Mouse (Mus musculus) limb, embryonic 13.5 days (tissue): Measurements from ENCODE around the gene Maoa. TPM values are rescaled to one million over a fixed set of nuclear protein-coding genes. Genes with fewer than 3 reads are reported as not detected.
A peak's percentile ranks its signal among the peaks of the same experiment; 100 is the strongest.

ENCODE experiments used
- ATAC-seq: fragments of 200-750 bp; cut with Nextera tagmentation; 2 replicates; pipeline ENCODE4 v1.8.0; 2017; ENCODE audit warnings: low read depth, moderate number of reproducible peaks, moderate TSS enrichment; ENCODE audit not compliant: low FRiP score
- H3K27ac ChIP-seq: fragments of 300-500 bp; sonication (generic); 2 replicates; pipeline ENCODE4 v1.5.1; 2015; ENCODE audit warnings: inconsistent platforms, mild to moderate bottlenecking, moderate library complexity
- H3K27me3 ChIP-seq: fragments of 300-500 bp; sonication (generic); 2 replicates; pipeline ENCODE4 v1.6.1; 2015; ENCODE audit warnings: mild to moderate bottlenecking, inconsistent platforms
- H3K36me3 ChIP-seq: fragments of 300-500 bp; sonication (generic); 2 replicates; pipeline ENCODE4 v1.6.1; 2015; ENCODE audit warnings: inconsistent platforms, mild to moderate bottlenecking, moderate library complexity
- H3K4me1 ChIP-seq: fragments of 300-500 bp; sonication (generic); 2 replicates; pipeline ENCODE4 v1.6.1; 2015; ENCODE audit warnings: inconsistent platforms
- H3K4me2 ChIP-seq: fragments of 300-500 bp; sonication (generic); replicated peaks from 2 replicates; pipeline ENCODE4 v1.6.1; 2015; ENCODE audit warnings: inconsistent platforms, mild to moderate bottlenecking, moderate library complexity
- H3K4me3 ChIP-seq: fragments of 300-500 bp; sonication (generic); 2 replicates; pipeline ENCODE4 v1.5.1; 2015; ENCODE audit warnings: moderate library complexity, mild to moderate bottlenecking, inconsistent platforms
- H3K9ac ChIP-seq: fragments of 300-500 bp; sonication (generic); 2 replicates; pipeline ENCODE4 v1.6.1; 2015; ENCODE audit warnings: mild to moderate bottlenecking, inconsistent platforms
- H3K9me3 ChIP-seq: fragments of 300-500 bp; sonication (generic); 2 replicates; pipeline ENCODE4 v1.6.1; 2016; ENCODE audit warnings: inconsistent platforms
- WGBS: fragments of 180-500 bp; shearing (Covaris S2); methylation state at CpG from one replicate; pipeline ENCODE4 v1.1.7; 2015; 5-methylcytosine and 5-hydroxymethylcytosine counted together
- polyA plus RNA-seq: library from polyadenylated mRNA; unstranded; fragments of >200 nt; fragmentation: Nextera tagmentation; extraction: Ambion mirVana; gene quantifications from 2 replicates; pipeline ENCODE4 v1.2.1, GENCODE M21; 2015

Maoa gene
- 14.4 and 14.7 TPM in 2 replicates for polyA plus RNA-seq

DNA sequence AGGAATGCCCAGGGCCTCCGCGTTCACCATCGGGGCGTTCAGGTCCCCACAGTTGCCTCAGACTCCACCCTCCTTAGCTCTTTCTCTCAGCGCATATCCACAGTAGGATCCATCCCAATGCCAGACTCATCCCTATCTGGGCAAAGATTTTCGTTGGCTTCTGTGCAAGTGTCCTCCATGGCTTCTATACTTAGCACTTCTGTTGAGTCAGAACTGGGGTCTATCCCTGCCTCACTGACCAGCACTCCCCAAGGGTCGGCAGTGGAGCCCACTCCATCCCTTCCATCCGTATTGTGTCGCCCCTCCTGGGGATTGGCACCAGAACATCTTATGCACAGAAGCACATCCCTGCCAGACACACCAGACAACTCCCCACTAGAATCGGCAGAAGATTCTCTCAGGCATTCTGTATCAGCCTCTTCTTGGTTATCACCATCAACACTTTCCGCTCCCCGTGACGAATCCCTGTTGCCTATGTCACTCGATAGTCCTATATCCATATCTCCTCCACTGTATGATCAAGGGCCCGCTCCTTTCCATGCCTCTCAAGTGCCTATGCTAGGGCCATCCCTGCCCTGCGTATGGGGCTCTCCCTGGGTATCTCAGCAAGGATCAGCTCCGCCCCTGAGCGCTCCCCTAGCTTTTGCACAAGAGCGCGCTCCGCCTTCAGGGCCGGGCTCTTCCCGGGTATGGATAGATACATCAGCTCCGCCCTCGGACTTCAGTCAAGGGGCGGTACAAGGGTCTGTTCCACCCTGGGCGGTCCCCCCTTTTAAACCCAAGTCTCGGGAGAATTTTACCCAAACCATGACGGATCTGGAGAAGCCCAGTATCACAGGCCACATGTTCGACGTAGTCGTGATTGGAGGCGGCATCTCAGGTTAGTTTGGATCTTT, at the start of gene Maoa:
Gene Maoa, plus strand, starts transcription at position 665 of the 896 bp plus-strand sequence.
- Histone ChIP-seq H3K4me3 (peak within 1 kb of the TSS; percentile 51), H3K36me3 (no peaks in the 10 kb centered on the region), H3K9me3 (no peaks in the 10 kb centered on the region), H3K27ac (peak within 1 kb of the TSS; percentile 61; the same call in 1 of the 2 replicates), H3K9ac (peak within 1 kb of the TSS; percentile 68), H3K4me2 (peak within 1 kb of the TSS; percentile 77), H3K27me3 (no peaks in the 10 kb centered on the region), H3K4me1 (no peaks in the 10 kb centered on the region)
- ATAC-seq: peak; percentile 90
- 14% methylated on average over 33 of the region's 33 CpGs for WGBS

DNA sequence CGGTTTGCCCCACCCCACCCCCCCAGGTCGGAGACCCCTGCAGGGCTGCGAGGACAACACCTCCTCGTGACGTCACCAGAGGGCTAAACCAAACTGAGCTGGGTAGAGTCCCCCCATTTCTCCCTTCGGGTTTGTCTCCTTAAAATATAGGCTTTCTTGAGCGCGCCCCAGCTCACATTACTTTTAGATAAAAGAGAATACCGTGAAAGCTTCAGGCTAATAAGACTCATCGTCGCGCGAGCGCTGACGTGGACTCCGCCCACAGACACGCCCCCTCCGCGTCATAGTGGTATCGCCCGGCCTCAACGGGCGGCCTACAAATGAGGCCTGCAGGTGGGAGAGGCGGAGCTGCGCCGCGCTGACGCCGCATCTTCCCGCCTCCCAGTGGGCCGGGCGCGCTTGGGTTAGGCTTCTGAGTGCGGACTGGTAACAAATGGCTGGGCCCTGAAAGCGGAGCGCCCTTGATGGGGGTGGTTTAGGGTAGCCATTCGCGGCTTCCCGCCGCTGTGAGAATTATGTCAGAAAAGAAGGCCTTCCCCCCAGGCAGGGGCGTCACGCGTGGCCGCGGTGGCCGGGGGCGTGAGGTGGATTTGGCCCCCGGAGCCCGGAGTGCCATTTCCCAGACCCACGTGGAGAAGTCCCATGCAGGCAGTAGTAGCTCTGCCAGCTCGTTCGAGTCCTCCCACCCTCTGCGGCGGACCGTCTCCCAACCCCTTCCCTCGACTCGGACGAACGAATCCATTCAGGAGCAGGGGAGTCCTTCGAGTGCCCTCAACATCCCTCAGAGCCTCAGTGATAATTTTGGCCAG, 1.1 kb upstream of the Maoa start:
- ATAC-seq: peak; percentile 94
- Histone ChIP-seq H3K9ac (peak overlapping the region; percentile 68), H3K4me3 (peak overlapping the region; percentile 51), H3K4me2 (peak overlapping the region; percentile 77), H3K36me3 (no peaks in the 10 kb centered on the region), H3K9me3 (no peaks in the 10 kb centered on the region), H3K4me1 (no peaks in the 10 kb centered on the region), H3K27ac (peak overlapping the region; percentile 61; the same call in 1 of the 2 replicates), H3K27me3 (no peaks in the 10 kb centered on the region)
- 16% methylated on average over 59 of the region's 60 CpGs for WGBS

DNA sequence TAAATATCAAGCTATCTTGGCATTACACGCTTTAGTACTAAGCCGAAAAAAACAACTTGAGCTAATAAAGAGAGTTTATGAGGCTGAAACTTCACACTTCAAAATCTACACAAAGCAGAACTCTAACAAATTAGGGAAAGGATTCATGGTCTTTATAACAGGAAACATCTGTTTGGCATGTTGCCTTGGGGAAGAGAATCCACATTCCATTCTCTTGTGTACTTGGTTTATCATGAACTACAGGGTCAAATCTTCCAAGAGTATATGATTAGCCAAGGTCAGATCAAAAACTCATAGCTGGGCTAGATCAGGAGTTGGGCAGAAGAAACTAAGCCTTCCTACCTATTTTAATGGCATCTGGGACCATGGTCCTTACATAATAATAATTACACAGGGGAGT, 37.0 kb downstream of the Maoa start:
- Histone ChIP-seq H3K27me3 (no peaks in the 10 kb centered on the region), H3K36me3 (no peaks in the 10 kb centered on the region), H3K4me3 (no peak overlapping the region), H3K27ac (no peak overlapping the region), H3K9ac (no peak overlapping the region), H3K4me1 (no peaks in the 10 kb centered on the region), H3K4me2 (no peak overlapping the region), H3K9me3 (no peaks in the 10 kb centered on the region)
- no peak for ATAC-seq
- 32% methylated on average over 2 of the region's 2 CpGs for WGBS

DNA sequence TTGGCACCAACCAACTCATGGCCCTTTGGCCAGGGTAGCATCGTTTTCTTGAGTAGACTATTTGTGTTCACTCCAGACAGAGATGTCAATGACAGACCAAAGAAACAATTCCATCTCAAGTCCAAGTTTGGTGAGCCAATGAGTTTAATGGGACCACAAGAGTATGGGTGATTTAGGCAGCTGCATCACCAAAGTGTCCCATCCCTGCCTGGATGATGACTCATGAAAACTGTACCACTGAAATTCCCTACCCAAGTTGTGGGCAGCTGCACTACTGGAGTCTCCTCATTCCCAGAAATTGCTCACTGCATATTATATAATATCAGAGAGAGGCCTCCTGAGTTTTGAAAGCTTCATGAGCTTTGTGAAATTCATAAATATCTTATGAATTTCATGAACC, 86.6 kb downstream of the Maoa start:
- 70% methylated on average over 1 of the region's 1 CpGs for WGBS

DNA sequence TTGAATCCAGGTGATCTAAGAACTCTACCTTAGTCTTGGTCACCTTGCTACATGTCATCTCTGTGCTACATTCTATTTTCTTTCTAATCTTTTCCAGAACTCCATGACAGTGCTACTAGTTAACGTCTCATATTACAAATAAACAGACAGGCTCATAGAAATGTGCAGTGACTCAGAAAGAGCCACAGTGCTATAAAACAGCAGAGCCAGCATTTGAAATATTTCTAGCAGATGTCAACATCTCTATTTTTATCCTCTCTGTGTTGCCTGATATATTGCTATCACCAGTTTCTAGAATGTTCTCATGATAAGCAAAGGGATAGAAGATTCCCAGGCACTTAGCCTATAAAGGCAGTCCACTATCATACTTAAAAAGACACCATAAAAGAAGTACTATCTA, 94.5 kb downstream of the Maoa start:
- H3K9ac ChIP-seq: no peak overlapping the region
- no peaks in the 10 kb centered on the region for H3K4me1 ChIP-seq
- no peak for ATAC-seq
- H3K9me3 ChIP-seq: no peaks in the 10 kb centered on the region
- no peaks in the 10 kb centered on the region for H3K27me3 ChIP-seq
- no peak overlapping the region for H3K4me3 ChIP-seq
- no peaks in the 10 kb centered on the region for H3K36me3 ChIP-seq
- no peak overlapping the region for H3K27ac ChIP-seq
- H3K4me2 ChIP-seq: no peak overlapping the region
- whole genome bisulfite sequencing: 61% methylated on average over 1 of the region's 1 CpGs

More for the DNA sequence above, 86.6 kb downstream of the Maoa start:
- Histone ChIP-seq H3K9me3 (no peaks in the 10 kb centered on the region), H3K36me3 (no peaks in the 10 kb centered on the region), H3K4me2 (no peak overlapping the region), H3K4me1 (no peaks in the 10 kb centered on the region), H3K27ac (no peak overlapping the region), H3K4me3 (no peak overlapping the region), H3K9ac (no peak overlapping the region), H3K27me3 (no peaks in the 10 kb centered on the region)
- no peak for ATAC-seq

Other genes starting within 250 kb of the Maoa start
- not detected in 2 replicates for gene Cypt1, start 96.8 kb upstream of the Maoa start, polyA plus RNA-seq
- gene Maob, start 197.7 kb downstream of the Maoa start, polyA plus RNA-seq: 7.3 and 8.3 TPM in 2 replicates